Mouse (Mus musculus): ENCODE data around the gene Stat5a. TPM values are rescaled to one million over a fixed set of nuclear protein-coding genes. Genes with fewer than 3 reads are reported as not detected.

The Stat5a gene
- total and polyA plus RNA-seq, 3 experiments, result 17.5 to 23.6 (median 23.0) TPM

DNA sequence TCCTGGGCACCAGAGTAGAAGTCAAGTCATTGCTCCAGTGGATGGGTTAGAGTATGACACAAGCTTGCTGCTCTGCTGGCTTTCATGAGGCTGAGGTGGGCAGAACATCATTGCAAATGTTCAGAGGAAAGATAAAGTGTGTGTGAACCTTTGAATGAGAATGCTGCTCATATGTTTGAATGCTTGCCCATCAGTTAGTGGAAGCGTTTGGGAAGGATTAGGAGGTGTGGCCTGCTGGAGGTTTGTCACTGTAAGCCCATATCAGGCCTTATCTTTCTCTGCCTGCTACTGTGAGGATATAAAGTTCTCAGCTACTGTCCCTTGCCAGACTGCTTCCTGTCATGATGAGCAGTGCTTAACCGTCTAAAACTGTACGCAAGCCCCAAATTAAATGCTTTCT is 55.9 kb downstream of the Stat5a start:
- H3K27me3 ChIP-seq (replicated peaks), result no peaks in the 10 kb centered on the region
- peaks cover 6 to 32% of the 10 kb centered on the region in 2 experiments for H3K4me1 ChIP-seq (ENCODE audit: control insufficient read depth in 1 of 2, insufficient read depth in 2 of 2)
- H3K9me3 ChIP-seq (replicated peaks; ENCODE audit: low read length), result peaks cover 6% of the 10 kb centered on the region
- H3K27ac ChIP-seq (ENCODE audit: insufficient read depth, low read depth), result no peak overlapping the region
- no peak overlapping the region for H3K4me2 ChIP-seq (ENCODE audit: insufficient read depth, low read depth, poor library complexity, severe bottlenecking)
- H3K4me3 ChIP-seq (replicated peaks in 1 of 3; ENCODE audit: low read depth in 2 of 3, low read length in 2 of 3, poor library complexity in 1 of 3), result no peak overlapping the region
- H3K36me3 ChIP-seq (replicated peaks in 1 of 2; ENCODE audit: control insufficient read depth in 1 of 2, insufficient read depth in 1 of 2, low read length in 1 of 2), result peaks cover 31 to 78% of the 10 kb centered on the region in 2 experiments
- TF ChIP-seq RCOR1 (conservative IDR thresholded peaks at IDR 0.05; ENCODE audit: low read depth, low read length), result no peak
- no peak for TF ChIP-seq POLR2AphosphoS2 (IDR thresholded peaks at IDR 0.05; ENCODE audit: low read depth, low read length)
- no peak for TF ChIP-seq RAD21 (IDR thresholded peaks at IDR 0.05; ENCODE audit: low read depth, low read length)
- TF ChIP-seq MAZ (IDR thresholded peaks at IDR 0.05; ENCODE audit: low read depth, low read length), result no peak
- TF ChIP-seq TCF12 (IDR thresholded peaks at IDR 0.05; ENCODE audit: low read depth, low read length), result no peak
- TF ChIP-seq USF1 (IDR thresholded peaks at IDR 0.05; ENCODE audit: low read depth, low read length), result no peak
- TF ChIP-seq CTCF (conservative IDR thresholded peaks at IDR 0.05 in 1 of 2, IDR thresholded peaks at IDR 0.05 in 1 of 2; ENCODE audit: low read depth in 2 of 2, low read length in 2 of 2), result no peak
- no peak for TF ChIP-seq MYC (IDR thresholded peaks at IDR 0.05; ENCODE audit: low read depth, low read length)
- no peak for TF ChIP-seq CHD2 (IDR thresholded peaks at IDR 0.05; ENCODE audit: low read length)
- no peak for TF ChIP-seq HCFC1 (IDR thresholded peaks at IDR 0.05; ENCODE audit: low read depth, low read length)
- no peak for TF ChIP-seq BHLHE40 (IDR thresholded peaks at IDR 0.05; ENCODE audit: low read depth, low read length)
- TF ChIP-seq GABPA (IDR thresholded peaks at IDR 0.05; ENCODE audit: insufficient replicate concordance, low read depth, low read length), result no peak
- TF ChIP-seq KAT2A (IDR thresholded peaks at IDR 0.05; ENCODE audit: insufficient replicate concordance, low read length), result no peak
- TF ChIP-seq JUN (IDR thresholded peaks at IDR 0.05; ENCODE audit: insufficient read depth, low read depth, low read length), result no peak
- TF ChIP-seq ZKSCAN1 (IDR thresholded peaks at IDR 0.05; ENCODE audit: borderline replicate concordance, low read depth, low read length), result no peak
- TF ChIP-seq POLR2A (IDR thresholded peaks at IDR 0.05; ENCODE audit: low read depth, low read length), result no peak
- TF ChIP-seq NELFE (IDR thresholded peaks at IDR 0.05; ENCODE audit: low read depth, low read length), result no peak
- dilution Hi-C loops (cut with MboI; ENCODE audit: extremely low pct_ligation_motif_present, extremely low pct_unique_long_range_greater_than_20kb, low sequenced_read_pairs) (no loop called here), in situ Hi-C loops (cut with MboI; ENCODE audit: low pct_ligation_motif_present, low pct_unique_long_range_greater_than_20kb, low sequenced_read_pairs) (no loop called here)
- no peak overlapping the region for H3K9ac ChIP-seq (ENCODE audit: insufficient read depth, low read depth)
- H3K79me2 ChIP-seq (replicated peaks; ENCODE audit: control insufficient read depth, extremely low read depth, insufficient read depth, poor library complexity, severe bottlenecking), result peaks cover 5% of the 10 kb centered on the region; the same call in 1 of the 2 replicates
- no peak for DNase-seq (ENCODE audit: extremely low read depth)

DNA sequence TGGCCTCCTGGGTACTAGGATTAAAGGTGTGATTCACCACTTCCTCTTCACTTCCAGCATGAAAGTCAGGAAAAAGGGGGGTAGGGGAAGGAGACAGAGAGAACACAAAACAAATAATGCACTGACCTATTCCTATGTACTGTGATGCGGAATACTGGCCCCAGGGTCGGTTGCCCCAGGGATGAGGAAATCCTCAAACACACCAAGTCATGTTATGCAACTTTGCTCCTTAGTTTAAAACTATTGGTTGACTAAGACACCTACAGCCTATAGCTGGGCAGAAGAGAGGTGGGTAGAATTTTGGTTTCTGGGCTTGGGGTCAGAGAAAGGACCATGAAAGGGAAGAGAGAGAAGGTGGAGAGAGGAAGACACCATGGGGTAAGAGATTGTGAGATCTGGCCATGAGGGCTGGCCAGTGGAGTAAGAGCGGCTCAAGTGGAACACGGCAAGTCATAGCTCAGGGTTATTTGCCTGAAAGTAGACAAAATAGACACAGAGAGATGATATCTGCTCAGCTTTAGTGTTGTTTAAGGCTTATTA is 57.4 kb downstream of the Stat5a start:
- dilution Hi-C loops (cut with MboI; ENCODE audit: extremely low pct_ligation_motif_present, extremely low pct_unique_long_range_greater_than_20kb, low sequenced_read_pairs) (no loop called here), in situ Hi-C loops (cut with MboI; ENCODE audit: low pct_ligation_motif_present, low pct_unique_long_range_greater_than_20kb, low sequenced_read_pairs) (no loop called here)
- no peak for DNase-seq (ENCODE audit: extremely low read depth)
- H3K9me3 ChIP-seq (replicated peaks; ENCODE audit: low read length), result peaks cover 6% of the 10 kb centered on the region
- H3K9ac ChIP-seq (ENCODE audit: insufficient read depth, low read depth), result no peak overlapping the region
- no peak overlapping the region for H3K4me2 ChIP-seq (ENCODE audit: insufficient read depth, low read depth, poor library complexity, severe bottlenecking)
- H3K36me3 ChIP-seq (replicated peaks in 1 of 2; ENCODE audit: control insufficient read depth in 1 of 2, insufficient read depth in 1 of 2, low read length in 1 of 2), result peaks cover 21 to 75% of the 10 kb centered on the region in 2 experiments
- peaks cover 5% of the 10 kb centered on the region; the same call in 1 of the 2 replicates for H3K79me2 ChIP-seq (replicated peaks; ENCODE audit: control insufficient read depth, extremely low read depth, insufficient read depth, poor library complexity, severe bottlenecking)
- TF ChIP-seq CHD2 (IDR thresholded peaks at IDR 0.05; ENCODE audit: low read length) (no peak), ELF1 (IDR thresholded peaks at IDR 0.05; ENCODE audit: low read depth, low read length) (no peak), TCF12 (IDR thresholded peaks at IDR 0.05; ENCODE audit: low read depth, low read length) (no peak), HCFC1 (IDR thresholded peaks at IDR 0.05; ENCODE audit: low read depth, low read length) (no peak), POLR2A (IDR thresholded peaks at IDR 0.05; ENCODE audit: low read depth, low read length) (no peak), ZMIZ1 (IDR thresholded peaks at IDR 0.05; ENCODE audit: low read depth, low read length) (no peak), GABPA (IDR thresholded peaks at IDR 0.05; ENCODE audit: insufficient replicate concordance, low read depth, low read length) (no peak), TBP (conservative IDR thresholded peaks at IDR 0.05; ENCODE audit: low read depth, low read length) (no peak), BHLHE40 (IDR thresholded peaks at IDR 0.05; ENCODE audit: low read depth, low read length) (no peak), USF1 (IDR thresholded peaks at IDR 0.05; ENCODE audit: low read depth, low read length) (no peak), JUND (conservative IDR thresholded peaks at IDR 0.05; ENCODE audit: low read depth, low read length) (no peak), ETS1 (conservative IDR thresholded peaks at IDR 0.05; ENCODE audit: low read depth, low read length) (no peak), UBTF (IDR thresholded peaks at IDR 0.05; ENCODE audit: low read depth, low read length) (no peak), NELFE (IDR thresholded peaks at IDR 0.05; ENCODE audit: low read depth, low read length) (no peak), EP300 (IDR thresholded peaks at IDR 0.05; ENCODE audit: low read length) (no peak), ZKSCAN1 (IDR thresholded peaks at IDR 0.05; ENCODE audit: borderline replicate concordance, low read depth, low read length) (no peak), CHD1 (IDR thresholded peaks at IDR 0.05; ENCODE audit: low read depth, low read length) (no peak), MXI1 (IDR thresholded peaks at IDR 0.05; ENCODE audit: low read depth, low read length) (no peak)
- no peak overlapping the region for H3K27ac ChIP-seq (ENCODE audit: insufficient read depth, low read depth)
- H3K27me3 ChIP-seq (replicated peaks), result no peaks in the 10 kb centered on the region
- H3K4me3 ChIP-seq (replicated peaks in 1 of 3; ENCODE audit: low read depth in 2 of 3, low read length in 2 of 3, poor library complexity in 1 of 3), result no peak overlapping the region
- peaks cover 9 to 41% of the 10 kb centered on the region in 2 experiments for H3K4me1 ChIP-seq (ENCODE audit: control insufficient read depth in 1 of 2, insufficient read depth in 2 of 2)
